9 mouse cellular contexts compared by ENCODE assay signal in the genomic region with DNA sequence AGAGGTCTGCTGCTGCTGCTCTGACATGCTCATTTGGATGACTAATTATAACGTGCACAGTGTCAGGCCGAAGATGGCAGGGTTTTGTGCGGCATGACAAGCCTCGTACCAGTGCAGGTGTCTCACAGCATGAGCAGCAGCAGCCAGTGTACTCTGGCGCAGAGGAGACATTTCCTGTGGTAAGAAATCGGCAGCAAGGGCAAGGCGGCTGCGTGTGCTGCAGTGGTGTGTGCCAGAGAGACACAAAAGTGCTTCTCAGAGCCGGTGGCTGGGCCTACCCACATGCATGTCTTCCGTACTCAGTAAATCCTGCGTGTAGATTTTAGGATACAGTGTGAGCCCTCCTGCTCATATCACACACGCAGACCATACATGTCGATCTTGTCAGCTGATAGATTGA. TPM values are rescaled to one million over a fixed set of nuclear protein-coding genes. Genes with fewer than 3 reads are reported as not detected.
DNase-seq lines count a peak whose midpoint lies in the region; ATAC-seq and TF ChIP-seq lines count a peak whose summit lies in the region.
"Had no signal": no experiment of that assay in that cellular context is flagged by ENCODE, and none has a peak within 500 bp of the region (broad histone marks: within the 10 kb centered on the region; RNA-seq: fewer than 3 reads in every experiment).

No protein-coding gene starts in this region.

- 76% methylated on average over 13 of the region's 13 CpGs for WGBS in midbrain, embryonic 14.5 days
- 93% methylated on average over 13 of the region's 13 CpGs for WGBS in midbrain, embryonic 11.5 days
- 43% methylated on average over 13 of the region's 13 CpGs for WGBS in forebrain, postnatal 0 days
- 90% methylated on average over 13 of the region's 13 CpGs for WGBS in kidney, adult 2 months
- 86% methylated on average over 13 of the region's 13 CpGs for WGBS in embryonic facial prominence, embryonic 10.5 days

- no peaks in the 10 kb centered on the region for H3K36me3 ChIP-seq in midbrain, embryonic 14.5 days (ENCODE audit: control insufficient read depth, insufficient read depth, low read length)
- H3K36me3 ChIP-seq in midbrain, embryonic 11.5 days (ENCODE audit: control insufficient read depth, insufficient read depth, low read length) = no peaks in the 10 kb centered on the region
- no peaks in the 10 kb centered on the region for H3K36me3 ChIP-seq in forebrain, postnatal 0 days (ENCODE audit: insufficient read depth)
- H3K36me3 ChIP-seq in kidney, adult 2 months (ENCODE audit: control insufficient read depth, insufficient read depth, low read length) = no peaks in the 10 kb centered on the region
- H3K36me3 ChIP-seq in embryonic facial prominence, embryonic 10.5 days (replicated peaks) = no peaks in the 10 kb centered on the region
- H3K36me3 ChIP-seq: liver, embryonic 15.5 days had no signal

- H3K27ac ChIP-seq in midbrain, embryonic 14.5 days (replicated peaks; ENCODE audit: low read depth, low read length) = no peak overlapping the region; the same call in 1 of the 2 replicates
- no peak overlapping the region for H3K27ac ChIP-seq in midbrain, embryonic 11.5 days (ENCODE audit: low read depth, low read length)
- H3K27ac ChIP-seq in forebrain, postnatal 0 days (ENCODE audit: low read depth, low read length) = peak overlapping the region; percentile 67
- no peak overlapping the region for H3K27ac ChIP-seq in kidney, adult 2 months (ENCODE audit: insufficient read depth, low read depth, low read length)
- H3K27ac ChIP-seq in embryonic facial prominence, embryonic 10.5 days (replicated peaks) = no peak overlapping the region
- H3K27ac ChIP-seq: liver, embryonic 15.5 days had no signal

- H3K4me1 ChIP-seq in midbrain, embryonic 14.5 days (ENCODE audit: control insufficient read depth, insufficient read depth, low read length) = no peaks in the 10 kb centered on the region
- H3K4me1 ChIP-seq in midbrain, embryonic 11.5 days (ENCODE audit: control insufficient read depth, insufficient read depth, low read length) = no peaks in the 10 kb centered on the region
- H3K4me1 ChIP-seq in forebrain, postnatal 0 days (ENCODE audit: insufficient read depth) = peaks cover 4% of the 10 kb centered on the region; the same call in 1 of the 2 replicates
- H3K4me1 ChIP-seq in kidney, adult 2 months (ENCODE audit: control insufficient read depth, insufficient read depth, low read length) = no peaks in the 10 kb centered on the region
- H3K4me1 ChIP-seq in embryonic facial prominence, embryonic 10.5 days = no peaks in the 10 kb centered on the region
- H3K4me1 ChIP-seq: liver, embryonic 15.5 days had no signal

- no peak overlapping the region for H3K4me3 ChIP-seq in midbrain, embryonic 14.5 days (replicated peaks; ENCODE audit: low read depth, low read length)
- no peak overlapping the region for H3K4me3 ChIP-seq in midbrain, embryonic 11.5 days (ENCODE audit: low read depth, low read length)
- no peak overlapping the region for H3K4me3 ChIP-seq in forebrain, postnatal 0 days (ENCODE audit: low read depth, low read length)
- no peak overlapping the region for H3K4me3 ChIP-seq in kidney, adult 2 months (ENCODE audit: insufficient read depth, low read depth, low read length)
- H3K4me3 ChIP-seq in embryonic facial prominence, embryonic 10.5 days = no peak overlapping the region
- H3K4me3 ChIP-seq: liver, embryonic 15.5 days had no signal

- TF ChIP-seq POLR2A in kidney, adult 2 months (IDR thresholded peaks at IDR 0.05; ENCODE audit: low read depth, low read length) = no peak

- H3K9ac ChIP-seq in midbrain, embryonic 14.5 days (replicated peaks; ENCODE audit: low read length) = no peak overlapping the region
- no peak overlapping the region for H3K9ac ChIP-seq in midbrain, embryonic 11.5 days (ENCODE audit: low read length)
- H3K9ac ChIP-seq in forebrain, postnatal 0 days = no peak overlapping the region
- H3K9ac ChIP-seq: liver, embryonic 15.5 days had no signal

- peak; percentile 8 for DNase-seq in midbrain, embryonic 14.5 days
- no peak for DNase-seq in midbrain, embryonic 11.5 days (ENCODE audit: low spot score, missing footprints)
- peak; percentile 35 for DNase-seq in forebrain, postnatal 0 days
- DNase-seq in left cerebral cortex, adult 9 months (ENCODE audit: low spot score in 2 of 2) = peak; percentile 3 to 14
- peak; percentile 39 for DNase-seq in thymus, postnatal 25 days
- no peak for DNase-seq in kidney, adult 2 months
- DNase-seq in embryonic facial prominence, embryonic 10.5 days (ENCODE audit: low spot score) = no peak
- DNase-seq in testis, postnatal 10 days (ENCODE audit: low spot score) = no peak

- TF ChIP-seq CTCF in forebrain, postnatal 0 days (IDR thresholded peaks at IDR 0.05; ENCODE audit: low read depth) = no peak
- TF ChIP-seq CTCF in kidney, adult 2 months (conservative IDR thresholded peaks at IDR 0.05; ENCODE audit: insufficient read depth, insufficient read length, low read depth, low read length) = no peak

- no peaks in the 10 kb centered on the region for H3K27me3 ChIP-seq in midbrain, embryonic 14.5 days (ENCODE audit: control insufficient read depth, insufficient read depth, low read length)
- no peaks in the 10 kb centered on the region for H3K27me3 ChIP-seq in midbrain, embryonic 11.5 days (ENCODE audit: control insufficient read depth, insufficient read depth, low read length)
- no peaks in the 10 kb centered on the region for H3K27me3 ChIP-seq in forebrain, postnatal 0 days (ENCODE audit: insufficient read depth, low read length)
- H3K27me3 ChIP-seq in kidney, adult 2 months (replicated peaks; ENCODE audit: control insufficient read depth, insufficient read depth, low read length) = no peaks in the 10 kb centered on the region
- H3K27me3 ChIP-seq in embryonic facial prominence, embryonic 10.5 days (replicated peaks; ENCODE audit: low read depth, poor library complexity, severe bottlenecking) = no peaks in the 10 kb centered on the region
- H3K27me3 ChIP-seq: liver, embryonic 15.5 days had no signal

- peak; percentile 34; the same call in 1 of the 2 replicates for ATAC-seq in midbrain, embryonic 14.5 days (ENCODE audit: low FRiP score, low TSS enrichment)
- ATAC-seq in midbrain, embryonic 11.5 days (ENCODE audit: low FRiP score) = no peak
- peak; percentile 89 for ATAC-seq in forebrain, postnatal 0 days

- H3K4me2 ChIP-seq in midbrain, embryonic 14.5 days (ENCODE audit: low read length) = no peak overlapping the region
- no peak overlapping the region for H3K4me2 ChIP-seq in midbrain, embryonic 11.5 days
- peak overlapping the region; percentile 8 for H3K4me2 ChIP-seq in forebrain, postnatal 0 days (ENCODE audit: low read depth)
- H3K4me2 ChIP-seq: liver, embryonic 15.5 days had no signal

- no peaks in the 10 kb centered on the region for H3K9me3 ChIP-seq in midbrain, embryonic 14.5 days (ENCODE audit: control insufficient read depth, low read length)
- no peaks in the 10 kb centered on the region for H3K9me3 ChIP-seq in midbrain, embryonic 11.5 days (ENCODE audit: control insufficient read depth, low read length)
- H3K9me3 ChIP-seq in forebrain, postnatal 0 days (ENCODE audit: low read length) = no peaks in the 10 kb centered on the region
- H3K9me3 ChIP-seq in embryonic facial prominence, embryonic 10.5 days = no peaks in the 10 kb centered on the region
- H3K9me3 ChIP-seq: liver, embryonic 15.5 days had no signal

RNA-seq across cellular contexts. Expression of a gene that starts 51.9 kb away (rescaled TPM):
- 14.0 and 15.3 TPM in 2 replicates for polyA plus RNA-seq in midbrain, embryonic 14.5 days (2014; fragmentation: Nextera tagmentation; extraction: Ambion mirVana)
- 34.7 and 37.6 TPM in 2 replicates for polyA plus RNA-seq in midbrain, embryonic 11.5 days (2014; fragmentation: Nextera tagmentation; extraction: Ambion mirVana)
- total RNA-seq in forebrain, postnatal 0 days (2014; rRNA removed) = 13.6 and 14.3 TPM in 2 replicates
- polyA plus RNA-seq in forebrain, postnatal 0 days (2015; fragmentation: Nextera tagmentation; extraction: Ambion mirVana) = 15.6 and 16.3 TPM in 2 replicates
- polyA plus RNA-seq in kidney, adult 2 months (2012; rRNA removed) = 2.6 and 2.9 TPM in 2 replicates
- polyA plus RNA-seq in embryonic facial prominence, embryonic 10.5 days (2016; fragmentation: Nextera tagmentation; extraction: Ambion mirVana) = 30.3 and 36.0 TPM in 2 replicates

Comparison
In these comparisons a context has a peak if more than half of its experiments do, and no peak if none do; other contexts are left out.
1. DNase-seq: peak in midbrain, embryonic 14.5 days (single experiment), forebrain, postnatal 0 days (single experiment), left cerebral cortex, adult 9 months (2 of 2) and thymus, postnatal 25 days (single experiment); none in midbrain, embryonic 11.5 days (single experiment), kidney, adult 2 months (single experiment), embryonic facial prominence, embryonic 10.5 days (single experiment) and testis, postnatal 10 days (single experiment).